In genomic region chr8:43290424-43291111, GRCm38 (mm10) we compare ENCODE assay signal across 31 mouse cellular contexts. TPM values are rescaled to one million over a fixed set of nuclear protein-coding genes. Genes with fewer than 3 reads are reported as not detected.
"Had no signal": no experiment of that assay in that cellular context is flagged by ENCODE, and none has a peak within 500 bp of the region (broad histone marks: within the 10 kb centered on the region; RNA-seq: fewer than 3 reads in every experiment).

No protein-coding gene starts in this region.

- H3K4me3 ChIP-seq: layer of hippocampus, adult 2 months; left cerebral cortex, adult 2 months; liver, embryonic 12.5 days; liver, embryonic 15.5 days; lung, embryonic 15.5 days; megakaryocyte, embryonic 14.5 days; midbrain, embryonic 10.5 days; midbrain, embryonic 13.5 days; neural tube, embryonic 12.5 days; neural tube, embryonic 15.5 days had no signal

- ATAC-seq: intestine, postnatal 0 days; liver, embryonic 12.5 days; midbrain, embryonic 13.5 days had no signal

- H3K9me3 ChIP-seq: liver, embryonic 15.5 days; lung, embryonic 15.5 days; midbrain, embryonic 10.5 days; midbrain, embryonic 13.5 days; neural tube, embryonic 12.5 days; neural tube, embryonic 15.5 days had no signal

- H3K9ac ChIP-seq: liver, embryonic 12.5 days; liver, embryonic 15.5 days; lung, embryonic 15.5 days; midbrain, embryonic 13.5 days; neural tube, embryonic 12.5 days; neural tube, embryonic 15.5 days had no signal

- H3K27me3 ChIP-seq: liver, embryonic 12.5 days; liver, embryonic 15.5 days; lung, embryonic 15.5 days; megakaryocyte, embryonic 14.5 days; midbrain, embryonic 13.5 days; neural tube, embryonic 12.5 days; neural tube, embryonic 15.5 days had no signal

- H3K27ac ChIP-seq: kidney, postnatal 0 days; layer of hippocampus, adult 2 months; left cerebral cortex, adult 2 months; liver, embryonic 12.5 days; liver, embryonic 15.5 days; lung, embryonic 15.5 days; midbrain, embryonic 10.5 days; midbrain, embryonic 13.5 days; neural tube, embryonic 12.5 days; neural tube, embryonic 15.5 days; stomach, postnatal 0 days had no signal

- H3K4me2 ChIP-seq: liver, embryonic 12.5 days; liver, embryonic 15.5 days; lung, embryonic 15.5 days; midbrain, embryonic 13.5 days; neural tube, embryonic 12.5 days; neural tube, embryonic 15.5 days had no signal

- DNase-seq: kidney, adult 2 months; kidney, postnatal 25 days; layer of hippocampus, postnatal 36 days; left cerebral cortex, postnatal 4 days; liver; lung, adult 18-20 months; lung, postnatal 10 days; lung, postnatal 36 days; right cerebral cortex, adult 18-20 months; right cerebral cortex, postnatal 14 days; right cerebral cortex, postnatal 4 days; thymus, postnatal 25 days had no signal

- H3K4me1 ChIP-seq: liver, embryonic 12.5 days; liver, embryonic 15.5 days; lung, embryonic 15.5 days; megakaryocyte, embryonic 14.5 days; midbrain, embryonic 10.5 days; midbrain, embryonic 13.5 days; neural tube, embryonic 12.5 days; neural tube, embryonic 15.5 days had no signal

- H3K36me3 ChIP-seq: liver, embryonic 12.5 days; liver, embryonic 15.5 days; lung, embryonic 15.5 days; midbrain, embryonic 10.5 days; midbrain, embryonic 13.5 days; neural tube, embryonic 12.5 days; neural tube, embryonic 15.5 days had no signal

RNA-seq across cellular contexts. Expression of gene Zfp42, which starts 16.2 kb away (rescaled TPM):
- total RNA-seq: layer of hippocampus, adult 2 months; layer of hippocampus, postnatal 10 days; layer of hippocampus, postnatal 36 days; left cerebral cortex, adult 2 months; left cerebral cortex, postnatal 10 days; left cerebral cortex, postnatal 4 days had no signal
- polyA plus RNA-seq: intestine, postnatal 0 days; kidney, adult 2 months; kidney, embryonic 14.5 days; kidney, postnatal 0 days; large intestine, adult 2 months; liver, embryonic 12.5 days; liver, embryonic 15.5 days; lung, embryonic 15.5 days; midbrain, embryonic 13.5 days; neural tube, embryonic 12.5 days; stomach, embryonic 14.5 days; thymus, postnatal 0 days had no signal
